Mouse (Mus musculus) liver, embryonic 14.5 days (tissue): ENCODE results near the gene Gosr1.

ENCODE experiments used
- CTCF ChIP-seq: IDR thresholded peaks from 2 replicates; pipeline ENCODE4 v1.5.1; 2016; ENCODE audit warnings: antibody characterized with exemption, low read depth, control low read depth
- EP300 ChIP-seq: IDR thresholded peaks from 2 replicates; pipeline ENCODE4 v1.6.1; 2016; ENCODE audit warnings: antibody characterized with exemption, low read depth

- TF ChIP-seq EP300 (no peak), CTCF (peak; percentile 99)
Observed at GRCm38 (mm10) chr11:76763053-76763740, at the start of gene Gosr1.
